Mouse (Mus musculus) MEL (cell line): ENCODE results near the gene Gltp.

Source experiments
- CTCF ChIP-seq, 3 experiments: IDR thresholded peaks in 2 of 3; conservative IDR thresholded peaks in 1 of 3; 2 replicates each; pipeline ENCODE4 v1.5.1; 2011 to 2012; ENCODE audit warnings: low read length in 3 of 3, low read depth in 2 of 3, mild to moderate bottlenecking in 2 of 3, improper control_type of control experiment in 1 of 3, inconsistent platforms in 1 of 3, mixed read lengths in 1 of 3, moderate library complexity in 1 of 3; ENCODE audit not compliant: control insufficient read depth in 1 of 3, insufficient read depth in 1 of 3, poor library complexity in 1 of 3, severe bottlenecking in 1 of 3
- MYB ChIP-seq: IDR thresholded peaks from 2 replicates; pipeline ENCODE4 v1.6.1; 2011; ENCODE audit warnings: mild to moderate bottlenecking, low read depth, low read length, improper control_type of control experiment
- SMC3 ChIP-seq: IDR thresholded peaks from 2 replicates; pipeline ENCODE4 v1.6.1; 2011; ENCODE audit warnings: low read depth, low read length, improper control_type of control experiment

DNA sequence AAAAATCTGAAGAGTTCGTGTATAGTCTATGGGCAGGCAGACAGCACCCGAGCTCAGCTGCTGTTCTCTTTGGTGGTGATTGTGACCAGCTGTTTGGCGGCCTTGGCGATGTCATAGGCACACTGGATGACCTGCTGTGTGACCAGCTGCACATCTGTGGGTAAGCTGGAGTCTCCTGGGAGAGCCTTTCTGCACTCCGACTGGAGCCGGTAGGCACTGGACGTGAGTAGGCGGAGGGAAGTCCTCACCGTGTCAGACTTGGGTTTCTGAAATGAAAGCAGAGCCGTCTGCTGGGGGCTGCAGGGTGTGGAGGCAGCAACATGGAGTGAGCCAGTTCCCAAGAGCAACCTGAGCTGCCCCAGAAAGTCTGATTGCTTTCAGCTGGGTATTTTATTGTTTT lies 39.3 kb upstream of the Gltp start:
- TF ChIP-seq MYB (no peak), SMC3 (no peak), CTCF (IDR thresholded peaks at IDR 0.05 in 2 of 3, conservative IDR thresholded peaks at IDR 0.05 in 1 of 3; ENCODE audit: control insufficient read depth in 1 of 3, insufficient read depth in 1 of 3, low read depth in 2 of 3, low read length in 3 of 3, poor library complexity in 1 of 3, severe bottlenecking in 1 of 3) (no peak)
